Mouse (Mus musculus) forebrain, embryonic 14.5 days (tissue): Measurements from ENCODE around the gene Rnf185. TPM values are rescaled to one million over a fixed set of nuclear protein-coding genes. Genes with fewer than 3 reads are reported as not detected.

Experiments
- ATAC-seq: fragments of 200-750 bp; cut with Nextera tagmentation; 2 replicates; pipeline ENCODE4 v1.8.0; 2017; ENCODE audit warnings: mild to moderate bottlenecking, moderate library complexity
- DNase-seq: peaks from one replicate; pipeline ENCODE4 v3.0.0-alpha.2; 2015; ENCODE audit warnings: low spot score
- H3K27ac ChIP-seq: fragments of 300-500 bp; sonication (generic); 2 replicates; pipeline ENCODE4 v1.5.1; 2014; ENCODE audit warnings: low read depth, mild to moderate bottlenecking, control low read depth, low read length, moderate library complexity
- H3K27me3 ChIP-seq: fragments of 300-500 bp; sonication (generic); replicated peaks from 2 replicates; pipeline ENCODE4 v1.6.1; 2014; ENCODE audit warnings: low read length, control low read depth, mixed read lengths; ENCODE audit not compliant: control insufficient read depth, insufficient read depth
- H3K36me3 ChIP-seq: fragments of 300-500 bp; sonication (generic); 2 replicates; pipeline ENCODE4 v1.6.1; 2014; ENCODE audit warnings: low read length, control low read depth; ENCODE audit not compliant: control insufficient read depth, insufficient read depth
- H3K4me1 ChIP-seq: fragments of 300-500 bp; sonication (generic); 2 replicates; pipeline ENCODE4 v1.6.1; 2014; ENCODE audit warnings: antibody characterized with exemption, low read length, control low read depth; ENCODE audit not compliant: control insufficient read depth, insufficient read depth
- H3K4me2 ChIP-seq: fragments of 300-500 bp; sonication (generic); 2 replicates; pipeline ENCODE4 v1.6.1; 2014; ENCODE audit warnings: mild to moderate bottlenecking, control low read depth, low read length
- H3K4me3 ChIP-seq: fragments of 300-500 bp; sonication (generic); 2 replicates; pipeline ENCODE4 v1.5.1; 2014; ENCODE audit warnings: low read depth, low read length, control low read depth
- H3K9ac ChIP-seq: fragments of 300-500 bp; sonication (generic); 2 replicates; pipeline ENCODE4 v1.6.1; 2014; ENCODE audit warnings: mild to moderate bottlenecking, low read length, control low read depth, moderate library complexity
- H3K9me3 ChIP-seq: fragments of 300-500 bp; sonication (generic); replicated peaks from 2 replicates; pipeline ENCODE4 v1.6.1; 2016; ENCODE audit warnings: low read length, control low read depth, mixed read lengths; ENCODE audit not compliant: control insufficient read depth
- WGBS: fragments of 180-500 bp; shearing (Covaris S2); extraction: QIAGEN DNeasy Blood & Tissue Kit; methylation state at CpG from one replicate; pipeline ENCODE4 v1.1.7; 2014; 5-methylcytosine and 5-hydroxymethylcytosine counted together
- polyA plus RNA-seq: library from polyadenylated mRNA; unstranded; fragments of >200 nt; fragmentation: Nextera tagmentation; extraction: Ambion mirVana; gene quantifications from 2 replicates; pipeline ENCODE4 v1.2.1, GENCODE M21; 2014

Rnf185 gene
- polyA plus RNA-seq, 1 experiment from 2014 or later = 56.2 TPM

- peaks cover 5% of the 10 kb centered on the region for H3K4me1 ChIP-seq
- H3K27ac ChIP-seq = no peak overlapping the region
- H3K9ac ChIP-seq = no peak overlapping the region
- H3K36me3 ChIP-seq = peaks cover 18% of the 10 kb centered on the region
- no peak for DNase-seq
- H3K4me2 ChIP-seq = no peak overlapping the region
- WGBS = 79% methylated on average over 3 of the region's 3 CpGs
- H3K9me3 ChIP-seq = no peaks in the 10 kb centered on the region
- H3K27me3 ChIP-seq = no peaks in the 10 kb centered on the region
- no peak overlapping the region for H3K4me3 ChIP-seq
- ATAC-seq = no peak
Measured at GRCm38 (mm10) chr11:3412111-3412510, 40.1 kb downstream of the Rnf185 start.

DNA sequence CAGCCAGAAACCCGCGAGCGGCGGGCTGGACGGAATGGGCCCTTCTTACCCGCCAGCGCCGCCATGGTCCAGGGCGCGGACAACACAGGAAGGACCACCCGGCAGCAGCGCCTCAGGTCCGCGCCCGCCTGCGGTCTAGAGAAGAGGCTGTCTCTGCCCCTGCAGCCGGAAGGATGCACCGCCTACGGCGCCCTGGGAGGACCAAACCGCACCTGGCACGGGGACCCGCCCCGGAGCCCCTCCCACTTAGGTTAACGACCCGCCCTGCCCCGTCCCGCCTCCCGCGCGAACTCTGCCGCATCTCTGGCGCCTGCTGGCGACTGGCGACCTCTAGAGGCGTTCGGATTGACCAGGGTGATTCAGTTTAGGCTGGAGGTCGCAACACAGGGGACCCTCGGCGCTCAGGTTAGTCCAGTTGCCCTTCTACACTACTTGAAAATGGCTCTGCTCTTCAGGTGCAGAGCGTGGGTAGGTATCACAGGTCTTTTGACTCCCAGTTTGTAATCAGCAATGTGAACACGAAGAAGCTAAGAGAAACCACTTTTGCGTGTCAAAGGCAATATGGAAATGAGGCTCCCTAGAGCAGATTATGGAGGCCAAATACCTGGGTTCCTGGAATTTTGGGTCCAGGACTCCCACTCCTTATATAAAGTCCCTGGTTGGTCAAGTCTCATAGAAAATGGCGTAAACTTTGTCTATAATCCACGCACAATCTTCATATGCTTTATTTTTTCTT is 43.0 kb downstream of the Rnf185 start, which contains the start of gene Limk2:
Gene Limk2 (minus strand): TSS at position 193 of the 736 bp plus-strand sequence.
- Histone ChIP-seq H3K9me3 (no peaks in the 10 kb centered on the region), H3K9ac (peak within 1 kb of the TSS; percentile 75), H3K36me3 (no peaks in the 10 kb centered on the region), H3K4me3 (peak within 1 kb of the TSS; percentile 56), H3K27ac (no peak within 1 kb of the TSS), H3K4me2 (peak within 1 kb of the TSS; percentile 65), H3K4me1 (peaks cover 5% of the 10 kb centered on the region), H3K27me3 (no peaks in the 10 kb centered on the region)
- peak; percentile 83 for DNase-seq
- peak; percentile 93 for ATAC-seq
- 2% methylated on average over 40 of the region's 45 CpGs for WGBS

DNA sequence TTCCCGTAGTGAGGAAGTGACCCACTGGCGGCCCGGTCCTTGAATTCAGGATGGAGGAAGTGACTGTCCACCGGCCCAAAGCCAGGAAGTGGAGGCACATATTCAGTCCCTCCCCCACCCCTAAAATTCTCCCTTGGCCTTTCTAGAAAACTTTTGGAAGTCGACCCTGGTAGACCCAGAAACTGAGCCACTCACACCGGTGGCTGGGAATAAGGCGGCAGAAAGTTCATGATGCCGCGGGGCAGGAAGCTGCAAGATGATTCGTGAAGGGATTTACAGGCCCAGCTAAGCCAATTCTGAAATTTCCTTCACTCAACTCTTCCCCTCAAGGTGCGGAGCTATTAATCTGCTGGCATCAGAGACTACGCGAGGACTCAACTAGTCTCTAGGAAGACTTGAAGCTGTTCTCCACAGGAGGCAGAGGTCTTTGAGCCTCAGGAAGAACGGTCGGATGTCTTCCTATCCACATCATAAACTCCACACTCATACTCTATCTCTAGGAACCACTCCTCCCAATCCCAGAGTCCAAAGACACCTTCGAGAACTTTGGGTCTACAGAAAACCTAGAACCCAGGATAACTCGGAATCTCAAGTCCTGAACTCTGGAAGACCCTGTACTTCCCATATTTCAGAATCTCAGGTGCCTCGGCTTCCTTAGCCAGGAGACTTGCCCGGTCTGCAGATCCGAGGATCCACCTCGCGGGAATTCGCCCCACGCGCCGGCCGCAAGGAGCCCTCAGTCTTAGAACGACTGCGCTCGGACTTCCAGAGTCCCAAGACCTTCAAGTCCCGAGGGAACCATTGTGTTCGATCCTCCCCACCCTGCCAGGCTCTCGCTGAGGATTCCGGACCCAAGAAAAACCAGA is 43.8 kb downstream of the Rnf185 start:
- Histone ChIP-seq H3K27ac (no peak overlapping the region), H3K36me3 (no peaks in the 10 kb centered on the region), H3K4me2 (peak overlapping the region; percentile 65), H3K9me3 (no peaks in the 10 kb centered on the region), H3K27me3 (no peaks in the 10 kb centered on the region), H3K9ac (peak overlapping the region; percentile 75), H3K4me3 (peak overlapping the region; percentile 56), H3K4me1 (peaks cover 5% of the 10 kb centered on the region)
- 7% methylated on average over 34 of the region's 34 CpGs for WGBS
- ATAC-seq (no peak; the same call in none of the 2 replicates), DNase-seq (no peak)

- no peak overlapping the region for H3K9ac ChIP-seq
- no peaks in the 10 kb centered on the region for H3K9me3 ChIP-seq
- ATAC-seq (no peak), DNase-seq (no peak)
- H3K36me3 ChIP-seq = no peaks in the 10 kb centered on the region
- WGBS = 90% methylated on average over 7 of the region's 7 CpGs
- H3K4me3 ChIP-seq = no peak overlapping the region
- H3K4me2 ChIP-seq = no peak overlapping the region
- H3K27ac ChIP-seq = no peak overlapping the region
- peaks cover 5% of the 10 kb centered on the region for H3K4me1 ChIP-seq
- no peaks in the 10 kb centered on the region for H3K27me3 ChIP-seq
Measured at GRCm38 (mm10) chr11:3404287-3405047, 47.7 kb downstream of the Rnf185 start.

DNA sequence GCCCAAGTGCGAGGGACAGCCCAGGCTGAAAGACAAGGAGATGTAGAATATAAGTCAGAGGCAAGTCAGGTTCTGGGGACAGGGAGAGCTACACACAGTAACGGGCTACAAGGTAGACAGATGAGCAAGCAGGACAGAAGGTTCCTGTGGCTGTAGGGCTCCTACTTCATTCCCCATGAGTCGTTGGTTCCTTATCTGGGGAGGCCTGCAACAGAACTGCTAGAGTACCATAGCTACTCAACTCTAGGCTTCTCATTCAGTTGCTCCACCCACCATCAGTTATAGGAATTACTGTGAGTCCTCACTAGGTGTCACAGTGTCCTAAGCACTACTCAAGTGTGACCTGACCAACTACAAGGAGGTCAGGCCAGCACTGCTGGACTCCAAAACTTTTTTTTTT is 49.1 kb downstream of the Rnf185 start:
- no peak for ATAC-seq
- 86% methylated on average over 3 of the region's 3 CpGs for WGBS
- H3K4me2 ChIP-seq = no peak overlapping the region

GRCm38 (mm10) chr11:3398318-3398717 is 53.8 kb downstream of the Rnf185 start:
- no peak overlapping the region for H3K27ac ChIP-seq
- ATAC-seq = no peak
- no peaks in the 10 kb centered on the region for H3K27me3 ChIP-seq
- peaks cover 15% of the 10 kb centered on the region for H3K4me1 ChIP-seq
- H3K9me3 ChIP-seq = no peaks in the 10 kb centered on the region
- H3K36me3 ChIP-seq = no peaks in the 10 kb centered on the region
- H3K4me2 ChIP-seq = no peak overlapping the region
- no peak overlapping the region for H3K9ac ChIP-seq
- DNase-seq = no peak
- 97% methylated on average over 1 of the region's 1 CpGs for WGBS
- no peak overlapping the region for H3K4me3 ChIP-seq

More for the DNA sequence above, 49.1 kb downstream of the Rnf185 start:
- peaks cover under 1% of the 10 kb centered on the region for H3K4me1 ChIP-seq
- no peak for DNase-seq
- no peaks in the 10 kb centered on the region for H3K27me3 ChIP-seq
- H3K36me3 ChIP-seq = no peaks in the 10 kb centered on the region
- no peak overlapping the region for H3K27ac ChIP-seq
- no peaks in the 10 kb centered on the region for H3K9me3 ChIP-seq
- no peak overlapping the region for H3K9ac ChIP-seq
- H3K4me3 ChIP-seq = no peak overlapping the region

DNA sequence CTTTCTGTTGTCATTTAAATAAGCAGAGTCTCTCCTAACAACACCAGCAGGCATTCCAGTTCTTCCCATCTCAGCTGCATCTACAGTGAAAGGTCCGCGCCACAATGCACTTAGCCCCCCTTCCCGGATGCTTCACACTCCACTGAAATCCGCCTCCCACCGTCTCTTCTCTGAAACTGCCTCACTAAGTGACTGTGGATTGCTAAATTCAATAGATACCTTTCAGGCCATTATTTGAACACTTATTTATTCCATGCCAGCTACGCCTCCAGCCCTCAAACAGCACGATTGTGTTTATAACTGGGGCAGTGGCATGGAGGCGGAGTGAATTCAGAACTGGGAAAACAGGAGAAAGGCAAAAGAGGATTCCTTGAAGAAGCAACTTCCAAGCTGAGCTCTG is 55.6 kb downstream of the Rnf185 start:
- Histone ChIP-seq H3K27ac (peak overlapping the region; percentile 39; the same call in 1 of the 2 replicates), H3K9me3 (no peaks in the 10 kb centered on the region), H3K36me3 (no peaks in the 10 kb centered on the region), H3K9ac (peak overlapping the region; percentile 13; the same call in 1 of the 2 replicates), H3K4me2 (no peak overlapping the region), H3K4me1 (peaks cover 15% of the 10 kb centered on the region), H3K27me3 (no peaks in the 10 kb centered on the region), H3K4me3 (no peak overlapping the region)
- WGBS = 9% methylated on average over 8 of the region's 8 CpGs
- DNase-seq (peak; percentile 77), ATAC-seq (peak; percentile 85)

DNA sequence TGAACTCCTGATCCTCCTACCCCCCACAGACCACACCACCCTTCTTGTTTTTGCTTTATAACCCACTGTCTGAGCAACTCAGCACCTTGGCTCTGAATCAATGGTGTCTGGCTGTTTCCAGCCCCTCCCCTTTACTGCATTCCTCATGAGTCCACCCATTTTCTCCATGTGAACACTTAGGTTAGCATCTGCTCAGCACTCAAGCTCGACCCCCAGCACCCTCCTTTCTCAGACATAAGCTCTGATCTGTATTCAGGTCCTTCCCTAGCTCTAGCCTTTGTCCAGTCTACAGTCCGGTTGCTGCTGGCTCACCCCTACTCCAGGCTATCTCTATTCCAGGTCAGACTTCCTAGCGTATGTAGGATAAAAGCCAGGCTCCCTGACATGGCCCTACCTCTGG is 56.1 kb downstream of the Rnf185 start:
- 0 out of 2 replicates have a peak overlapping the region, but pooled peaks have one; percentile 39 for H3K27ac ChIP-seq
- no peak overlapping the region for H3K4me2 ChIP-seq
- H3K4me1 ChIP-seq = peaks cover 15% of the 10 kb centered on the region
- peak; percentile 29 for DNase-seq
- H3K9me3 ChIP-seq = no peaks in the 10 kb centered on the region
- peak; percentile 68 for ATAC-seq
- H3K4me3 ChIP-seq = no peak overlapping the region
- H3K36me3 ChIP-seq = no peaks in the 10 kb centered on the region
- H3K9ac ChIP-seq = no peak overlapping the region
- H3K27me3 ChIP-seq = no peaks in the 10 kb centered on the region
- 29% methylated on average over 3 of the region's 3 CpGs for WGBS
